Mouse (Mus musculus) limb, embryonic 14.5 days (tissue): ENCODE data around the gene Hoxd10. TPM values are rescaled to one million over a fixed set of nuclear protein-coding genes. Genes with fewer than 3 reads are reported as not detected.

Experiments used
- ATAC-seq: fragments of 200-750 bp; cut with Nextera tagmentation; 2 replicates; pipeline ENCODE4 v1.8.0; 2017; ENCODE audit warnings: low read depth, moderate number of reproducible peaks, moderate TSS enrichment; ENCODE audit not compliant: low FRiP score
- DNase-seq: peaks from one replicate; pipeline ENCODE4 v3.0.0-alpha.2; 2015; ENCODE audit warnings: low spot score
- H3K27ac ChIP-seq: fragments of 300-500 bp; sonication (generic); replicated peaks from 2 replicates; pipeline ENCODE4 v1.5.1; 2014; ENCODE audit warnings: low read depth, mild to moderate bottlenecking, low read length, moderate library complexity, mixed read lengths
- H3K27me3 ChIP-seq: fragments of 300-500 bp; sonication (generic); 2 replicates; pipeline ENCODE4 v1.6.1; 2014; ENCODE audit warnings: low read length, mixed read lengths; ENCODE audit not compliant: control insufficient read depth, insufficient read depth
- H3K36me3 ChIP-seq: fragments of 300-500 bp; sonication (generic); 2 replicates; pipeline ENCODE4 v1.6.1; 2014; ENCODE audit warnings: mild to moderate bottlenecking, low read length, moderate library complexity, mixed read lengths; ENCODE audit not compliant: control insufficient read depth, insufficient read depth
- H3K4me1 ChIP-seq: fragments of 300-500 bp; sonication (generic); 2 replicates; pipeline ENCODE4 v1.6.1; 2014; ENCODE audit warnings: antibody characterized with exemption, low read length, mixed read lengths; ENCODE audit not compliant: control insufficient read depth, insufficient read depth
- H3K4me2 ChIP-seq: fragments of 300-500 bp; sonication (generic); replicated peaks from 2 replicates; pipeline ENCODE4 v1.6.1; 2014; ENCODE audit warnings: low read depth, mild to moderate bottlenecking, low read length, moderate library complexity; ENCODE audit not compliant: severe bottlenecking
- H3K4me3 ChIP-seq: fragments of 300-500 bp; sonication (generic); replicated peaks from 2 replicates; pipeline ENCODE4 v1.5.1; 2014; ENCODE audit warnings: low read length
- H3K9ac ChIP-seq: fragments of 300-500 bp; sonication (generic); 2 replicates; pipeline ENCODE4 v1.6.1; 2014; ENCODE audit warnings: mild to moderate bottlenecking, low read depth, low read length, moderate library complexity; ENCODE audit not compliant: severe bottlenecking
- H3K9me3 ChIP-seq: fragments of 300-500 bp; sonication (generic); 2 replicates; pipeline ENCODE4 v1.6.1; 2016; ENCODE audit warnings: low read length; ENCODE audit not compliant: control insufficient read depth
- POLR2A ChIP-seq: fragments of 200-500 bp; IDR thresholded peaks from 2 replicates; pipeline ENCODE4 v1.8.0; 2012; ENCODE audit warnings: inconsistent platforms, mild to moderate bottlenecking, moderate library complexity, borderline replicate concordance; ENCODE audit not compliant: insufficient read depth, insufficient read length; ENCODE audit errors: extremely low read depth
- WGBS: fragments of 180-500 bp; shearing (Covaris S2); extraction: QIAGEN DNeasy Blood & Tissue Kit; methylation state at CpG from one replicate; pipeline ENCODE4 v1.1.7; 2014; 5-methylcytosine and 5-hydroxymethylcytosine counted together
- polyA plus RNA-seq, 2 experiments: library from polyadenylated mRNA; depleted of rRNA in 1 of 2; stranded (reverse) in 1 of 2; unstranded in 1 of 2; fragments of >200 nt; fragmentation: Nextera tagmentation in 1 of 2; extraction: Ambion mirVana in 1 of 2; gene quantifications; 2 replicates each; pipeline versions ENCODE4 v1.2.1 to v1.2.3; 2012 to 2014

The Hoxd10 gene
- polyA plus RNA-seq, 2 experiments: 18.3 to 39.4 TPM

DNA sequence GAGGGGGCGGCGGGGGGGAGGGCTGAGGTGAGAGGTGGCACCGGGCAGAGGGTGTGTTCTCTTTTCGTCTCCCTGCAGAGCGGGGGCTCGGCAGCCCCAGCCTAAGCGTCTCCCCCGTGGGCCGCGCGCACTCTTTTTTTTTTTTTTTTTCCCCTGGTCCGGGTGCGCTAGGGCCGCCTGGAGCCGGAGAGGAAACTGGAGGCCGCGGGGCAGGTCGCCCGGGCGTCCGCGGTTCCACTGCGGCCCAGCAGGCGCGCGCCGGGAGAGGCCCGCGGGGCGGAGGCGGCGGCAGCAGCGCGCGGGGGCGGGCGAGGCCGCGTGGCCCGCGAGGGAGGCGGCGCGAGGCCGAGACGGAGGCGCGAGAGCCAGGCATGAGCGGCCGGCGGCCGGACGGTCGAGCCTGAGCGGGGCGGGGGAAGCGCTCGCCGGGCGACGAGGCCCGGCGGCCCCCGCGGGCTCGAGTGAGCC is 13.3 kb downstream of the Hoxd10 start:
- ATAC-seq (peak; percentile 16), DNase-seq (no peak)
- H3K4me3 ChIP-seq: peak overlapping the region; percentile 53
- TF ChIP-seq POLR2A: no peak
- H3K27ac ChIP-seq: peak overlapping the region; percentile 83
- peaks cover 3% of the 10 kb centered on the region; the same call in 1 of the 2 replicates for H3K4me1 ChIP-seq
- no peaks in the 10 kb centered on the region for H3K36me3 ChIP-seq
- under 1% methylated on average over 21 of the region's 66 CpGs for WGBS
- H3K9ac ChIP-seq: peak overlapping the region; percentile 73
- peak overlapping the region; percentile 78 for H3K4me2 ChIP-seq
- peaks cover 85% of the 10 kb centered on the region for H3K27me3 ChIP-seq
- no peaks in the 10 kb centered on the region for H3K9me3 ChIP-seq

DNA sequence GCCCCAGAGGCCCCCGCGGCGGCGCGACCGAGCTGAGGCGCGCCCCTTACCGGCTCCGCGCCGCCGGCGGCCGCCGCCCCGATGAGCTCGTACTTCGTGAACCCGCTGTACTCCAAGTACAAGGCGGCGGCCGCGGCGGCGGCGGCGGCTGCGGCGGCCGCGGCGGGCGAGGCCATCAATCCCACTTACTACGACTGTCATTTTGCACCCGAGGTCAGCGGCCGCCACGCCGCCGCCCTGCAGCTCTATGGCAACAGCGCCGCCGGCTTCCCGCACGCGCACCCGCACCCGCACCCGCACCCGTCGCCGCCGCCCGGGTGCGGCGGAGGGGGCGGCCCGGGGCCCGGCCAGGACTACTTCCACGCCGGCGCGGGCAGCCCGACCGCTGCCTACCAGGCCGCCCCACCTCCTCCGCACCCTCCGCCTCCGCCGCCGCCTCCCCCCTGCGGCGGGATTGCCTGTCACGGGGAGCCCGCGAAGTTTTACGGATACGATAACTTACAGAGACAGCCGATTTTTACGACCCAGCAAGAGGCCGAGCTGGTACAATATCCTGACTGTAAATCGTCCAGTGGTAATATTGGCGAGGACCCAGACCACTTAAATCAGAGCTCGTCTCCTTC is 13.9 kb downstream of the Hoxd10 start:
- DNase-seq: no peak

DNA sequence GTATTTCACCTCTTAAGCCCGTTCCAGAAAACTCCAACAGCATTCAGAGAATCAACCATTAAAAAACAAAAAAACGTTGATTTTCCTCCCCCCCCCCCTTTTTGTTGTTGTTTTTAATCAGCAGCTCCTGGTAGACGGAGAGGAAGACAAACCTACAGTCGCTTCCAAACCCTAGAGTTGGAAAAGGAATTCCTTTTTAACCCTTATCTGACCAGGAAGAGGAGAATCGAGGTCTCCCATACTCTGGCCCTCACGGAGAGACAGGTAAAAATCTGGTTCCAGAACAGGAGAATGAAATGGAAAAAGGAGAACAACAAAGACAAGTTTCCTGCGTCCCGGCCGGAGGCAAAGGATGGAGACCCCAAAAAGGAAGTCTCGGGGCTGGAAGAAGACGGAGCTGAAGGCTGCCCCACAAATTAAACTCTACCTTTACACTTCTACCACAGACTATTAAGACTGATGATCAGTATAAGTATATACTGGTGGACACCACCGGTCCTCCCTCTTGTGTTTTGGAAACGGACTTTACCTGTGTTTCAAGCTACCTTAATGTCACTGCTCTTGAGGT is 14.8 kb downstream of the Hoxd10 start:
- Histone ChIP-seq H3K4me3 (peak overlapping the region; percentile 53), H3K9me3 (no peaks in the 10 kb centered on the region), H3K36me3 (no peaks in the 10 kb centered on the region), H3K27me3 (peaks cover 84% of the 10 kb centered on the region), H3K4me1 (peaks cover 3% of the 10 kb centered on the region; the same call in 1 of the 2 replicates), H3K4me2 (peak overlapping the region; percentile 78), H3K9ac (peak overlapping the region; percentile 73), H3K27ac (no peak overlapping the region)
- 2% methylated on average over 13 of the region's 13 CpGs for WGBS
- no peak for TF ChIP-seq POLR2A
- no peak for DNase-seq
- no peak for ATAC-seq

More for the DNA sequence above, 13.9 kb downstream of the Hoxd10 start:
- peaks cover 3% of the 10 kb centered on the region; the same call in 1 of the 2 replicates for H3K4me1 ChIP-seq
- H3K27me3 ChIP-seq: peaks cover 85% of the 10 kb centered on the region
- no peaks in the 10 kb centered on the region for H3K9me3 ChIP-seq
- no peaks in the 10 kb centered on the region for H3K36me3 ChIP-seq
- under 1% methylated on average over 22 of the region's 85 CpGs for WGBS
- peak overlapping the region; percentile 73 for H3K9ac ChIP-seq
- H3K4me3 ChIP-seq: peak overlapping the region; percentile 53
- ATAC-seq: peak; percentile 10; the same call in 1 of the 2 replicates
- TF ChIP-seq POLR2A: no peak
- peak overlapping the region; percentile 78 for H3K4me2 ChIP-seq
- H3K27ac ChIP-seq: peak overlapping the region; percentile 83

DNA sequence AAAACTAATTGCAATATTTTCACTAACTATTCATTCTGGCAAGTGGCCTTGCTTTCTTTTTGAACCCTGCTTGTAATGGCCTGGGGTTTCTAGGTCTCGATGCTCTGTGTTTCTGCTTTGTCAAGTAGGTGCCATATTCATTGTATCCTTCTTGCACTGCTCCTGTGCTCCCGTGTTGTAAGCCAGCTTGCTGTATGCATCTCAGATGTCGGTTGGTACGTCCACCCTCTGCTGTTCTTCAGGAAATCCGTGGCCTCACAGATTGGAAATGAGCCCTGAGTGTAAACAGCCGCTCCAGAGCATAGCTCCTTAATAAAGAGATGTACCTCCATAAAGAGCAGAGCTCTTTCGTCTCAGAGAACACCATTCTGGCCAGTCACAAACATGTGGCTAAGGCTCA is 15.9 kb downstream of the Hoxd10 start:
- Histone ChIP-seq H3K9ac (0 out of 2 replicates have a peak overlapping the region, but pooled peaks have one; percentile 0), H3K36me3 (no peaks in the 10 kb centered on the region), H3K27ac (no peak overlapping the region), H3K4me1 (peaks cover 9% of the 10 kb centered on the region), H3K27me3 (peaks cover 89% of the 10 kb centered on the region), H3K4me2 (peak overlapping the region; percentile 30; the same call in 1 of the 2 replicates), H3K4me3 (0 out of 2 replicates have a peak overlapping the region, but pooled peaks have one; percentile 7), H3K9me3 (no peaks in the 10 kb centered on the region)
- WGBS: 33% methylated on average over 7 of the region's 7 CpGs
- TF ChIP-seq POLR2A: no peak
- ATAC-seq (no peak), DNase-seq (no peak)

DNA sequence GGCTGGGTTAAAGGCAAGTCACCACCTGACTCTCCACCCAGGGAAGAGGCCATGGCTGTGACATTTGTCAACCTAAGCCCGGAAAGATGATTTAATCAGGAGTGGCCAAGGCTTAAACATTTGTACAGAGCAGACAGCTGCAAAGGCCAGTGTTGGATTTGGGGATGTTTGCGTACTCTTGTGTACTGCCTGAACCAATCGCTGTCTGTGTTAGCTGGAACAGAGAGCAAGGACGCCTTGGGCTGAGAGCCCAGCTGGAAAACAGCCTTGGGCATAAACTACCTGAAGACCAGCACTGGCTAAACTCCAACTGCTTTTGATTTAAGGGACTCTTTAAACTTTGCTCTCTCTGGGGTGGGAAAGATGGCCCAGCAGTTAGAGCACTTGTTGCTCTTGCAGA is 17.0 kb downstream of the Hoxd10 start:
- DNase-seq (no peak), ATAC-seq (no peak)
- Histone ChIP-seq H3K4me3 (no peak overlapping the region), H3K9me3 (no peaks in the 10 kb centered on the region), H3K27me3 (peaks cover 90% of the 10 kb centered on the region), H3K36me3 (no peaks in the 10 kb centered on the region), H3K4me2 (no peak overlapping the region), H3K27ac (no peak overlapping the region), H3K9ac (no peak overlapping the region), H3K4me1 (peaks cover 9% of the 10 kb centered on the region)
- no peak for TF ChIP-seq POLR2A
- WGBS: 22% methylated on average over 4 of the region's 4 CpGs
